Mouse (Mus musculus) retina, adult 2 months (tissue): ENCODE data around the gene Helz.

ENCODE experiments used
- DNase-seq: peaks from one replicate; pipeline ENCODE4 v3.0.0-alpha.2; 2012; ENCODE audit warnings: low read depth, low spot score

The Helz gene

DNA sequence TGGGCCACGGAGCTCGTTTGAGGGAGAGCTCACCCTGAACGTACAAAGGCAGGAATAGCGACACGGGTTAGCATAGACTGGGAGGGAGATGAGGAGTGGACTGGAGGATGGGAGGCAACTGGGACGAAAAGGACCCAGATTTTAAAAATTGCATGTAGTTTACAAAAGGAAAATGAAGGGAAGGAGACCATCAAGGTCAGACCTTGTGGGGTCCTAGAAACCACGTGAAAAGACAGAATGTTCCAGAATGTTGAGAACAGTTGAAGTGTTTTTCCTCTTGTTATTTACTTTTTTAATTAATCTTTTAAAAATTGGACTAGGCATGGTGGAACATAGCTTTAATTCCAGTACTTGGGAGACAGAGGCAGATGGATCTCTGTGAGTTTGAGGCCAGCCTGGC, 173.3 kb downstream of the Helz start:
- DNase-seq: no peak

DNA sequence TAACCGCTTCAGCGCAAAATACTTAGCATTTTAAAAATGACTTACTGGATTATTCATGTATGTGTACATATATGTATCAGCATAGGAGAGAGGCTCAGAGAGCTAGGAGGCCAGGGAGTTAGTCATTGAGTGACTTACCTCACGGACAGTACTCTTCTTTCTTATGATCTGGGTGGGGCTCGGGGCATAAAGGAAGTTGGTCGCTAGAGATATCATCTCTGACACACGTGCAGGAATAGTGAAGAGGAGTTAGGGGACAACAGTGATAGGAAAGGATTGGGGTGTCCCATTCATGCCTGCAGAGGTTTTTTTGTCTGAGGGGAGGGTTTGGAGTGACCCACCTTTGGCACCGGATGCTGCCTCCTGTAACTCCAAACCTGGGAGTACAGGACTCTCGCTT, 176.9 kb downstream of the Helz start:
- DNase-seq: no peak

DNA sequence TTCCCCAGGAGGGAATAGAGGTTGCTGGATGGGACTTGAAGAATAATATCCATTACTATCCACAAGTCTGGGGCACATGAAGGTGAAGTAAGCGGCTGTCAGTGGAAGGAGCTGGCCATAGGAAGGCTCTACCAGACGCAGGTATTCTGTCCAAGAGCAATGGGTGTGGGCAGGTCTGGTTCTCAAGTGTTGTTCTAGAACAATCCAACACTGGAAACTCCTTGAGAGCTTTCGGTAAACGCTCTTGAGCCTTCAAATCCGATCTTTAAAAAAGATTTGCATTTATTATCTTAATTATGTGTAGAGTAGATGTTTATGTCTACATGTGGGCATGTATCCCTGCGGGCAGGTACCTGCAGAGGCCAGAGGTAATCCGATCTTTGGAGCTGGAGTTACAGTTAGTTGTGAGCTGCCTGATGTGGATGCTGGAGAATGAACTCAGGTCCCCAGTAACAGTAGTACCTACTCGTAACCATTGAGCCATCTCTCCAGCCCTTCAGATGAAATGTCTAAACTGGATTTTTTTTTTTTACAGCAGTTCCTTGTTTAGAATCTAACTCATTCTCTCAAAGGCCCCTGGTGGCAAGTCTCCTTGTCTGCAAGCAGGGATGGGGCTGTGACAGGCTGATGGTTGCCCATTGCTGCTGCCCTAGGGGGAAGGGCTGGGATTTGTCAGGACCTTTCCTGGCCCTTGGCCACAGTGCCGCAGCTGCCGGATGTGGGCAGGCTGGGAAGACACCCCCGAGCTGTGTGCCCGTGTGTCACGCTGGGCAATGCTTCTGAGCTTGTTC, 180.5 kb downstream of the Helz start:
- DNase-seq: no peak

DNA sequence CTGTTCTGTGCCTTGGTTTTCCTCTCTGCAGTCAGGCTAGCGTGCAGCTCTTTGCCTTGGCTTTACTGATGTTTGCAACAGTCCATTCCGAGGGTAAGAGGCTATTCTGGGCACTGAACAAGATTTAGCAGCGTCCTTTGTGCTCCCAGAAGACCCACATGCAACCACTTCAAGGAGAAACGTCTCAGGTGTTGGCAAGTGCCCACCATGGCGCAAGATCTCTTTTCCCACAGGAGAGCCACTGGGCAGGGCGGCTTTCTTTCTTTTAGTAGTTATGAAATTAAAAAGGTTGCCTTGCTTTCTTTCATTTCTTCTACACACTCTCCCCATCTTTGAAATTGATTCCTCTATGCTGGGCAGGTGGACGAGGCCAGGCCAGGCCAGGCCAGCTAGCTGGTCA, 181.4 kb downstream of the Helz start:
- no peak for DNase-seq

DNA sequence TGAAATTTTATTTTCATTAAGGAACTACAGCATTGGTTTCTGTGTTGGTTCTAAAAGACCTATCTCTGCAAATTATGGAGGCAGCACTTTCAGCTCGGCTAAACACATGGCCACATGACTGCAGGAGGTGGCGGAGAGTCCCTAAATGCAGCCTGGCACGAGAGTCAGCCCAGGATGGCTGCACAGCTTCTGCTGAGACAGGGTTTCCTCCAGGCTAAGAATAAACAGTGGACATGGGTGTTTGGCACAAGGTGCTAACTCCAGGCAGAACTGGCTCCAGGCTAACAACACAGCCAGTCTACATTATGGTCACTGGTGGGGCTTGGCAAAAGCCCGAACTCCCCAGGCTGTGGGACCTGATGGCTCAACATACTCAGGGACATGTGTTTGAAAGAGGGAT, 183.2 kb downstream of the Helz start:
- DNase-seq: no peak

DNA sequence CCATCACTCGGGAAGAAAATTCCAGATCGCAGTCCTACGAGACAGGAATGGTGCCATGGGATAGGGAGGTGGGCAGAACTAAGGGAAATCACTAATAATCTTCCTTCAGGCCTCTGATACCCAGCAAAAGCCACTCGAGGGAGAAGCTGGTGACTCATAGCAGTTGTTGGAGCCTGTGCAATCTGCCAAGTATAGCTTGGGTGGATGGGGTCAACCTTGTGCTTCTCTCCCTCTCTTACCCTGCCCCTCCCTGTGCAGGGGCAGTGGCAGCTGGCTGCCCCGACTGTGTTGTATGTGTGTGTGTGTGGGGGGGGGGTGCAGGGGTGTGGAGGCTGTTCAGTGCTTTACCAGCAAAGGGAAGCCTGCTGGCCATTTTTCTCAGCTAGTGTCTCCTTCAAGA, 183.8 kb downstream of the Helz start:
- DNase-seq: no peak

DNA sequence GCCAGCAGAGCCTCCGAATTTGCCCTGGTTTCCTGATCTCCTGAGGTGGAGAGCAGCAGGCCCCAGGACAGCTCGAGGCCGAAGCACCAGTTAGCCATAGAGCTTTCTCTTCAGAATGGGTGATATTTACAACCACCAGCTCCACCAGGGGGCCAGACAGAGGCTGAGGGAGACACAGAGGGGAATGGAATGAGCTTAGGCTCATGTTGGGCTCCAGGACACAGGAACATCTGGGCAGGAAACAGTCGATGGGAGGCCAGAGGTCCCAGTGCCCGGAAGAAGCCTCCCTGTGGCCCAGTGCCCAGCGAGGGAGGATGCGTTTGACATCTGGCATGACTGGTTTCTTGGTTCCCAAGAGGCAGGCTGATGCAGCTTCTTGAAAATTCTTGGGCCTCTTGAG, 186.4 kb downstream of the Helz start:
- no peak for DNase-seq

DNA sequence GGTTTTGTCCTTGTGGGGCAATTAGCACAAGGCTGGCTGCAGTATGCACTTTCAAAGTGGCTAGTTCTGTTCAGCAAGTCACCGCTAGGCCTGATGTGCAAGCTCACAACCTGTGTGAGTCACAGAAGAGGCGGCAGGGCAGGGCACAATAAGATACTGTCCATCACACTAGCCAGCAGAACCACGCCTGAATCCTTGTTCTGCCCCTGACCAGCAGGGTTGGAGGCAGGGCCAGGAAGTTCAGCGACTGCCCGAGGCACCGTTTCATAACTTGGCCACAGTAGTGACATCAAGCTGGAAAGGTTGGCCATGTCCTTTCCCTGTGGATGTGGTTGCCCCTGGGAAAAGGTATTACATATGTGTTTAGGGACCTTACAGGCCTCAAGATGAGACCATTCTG, 190.2 kb downstream of the Helz start:
- DNase-seq: no peak

DNA sequence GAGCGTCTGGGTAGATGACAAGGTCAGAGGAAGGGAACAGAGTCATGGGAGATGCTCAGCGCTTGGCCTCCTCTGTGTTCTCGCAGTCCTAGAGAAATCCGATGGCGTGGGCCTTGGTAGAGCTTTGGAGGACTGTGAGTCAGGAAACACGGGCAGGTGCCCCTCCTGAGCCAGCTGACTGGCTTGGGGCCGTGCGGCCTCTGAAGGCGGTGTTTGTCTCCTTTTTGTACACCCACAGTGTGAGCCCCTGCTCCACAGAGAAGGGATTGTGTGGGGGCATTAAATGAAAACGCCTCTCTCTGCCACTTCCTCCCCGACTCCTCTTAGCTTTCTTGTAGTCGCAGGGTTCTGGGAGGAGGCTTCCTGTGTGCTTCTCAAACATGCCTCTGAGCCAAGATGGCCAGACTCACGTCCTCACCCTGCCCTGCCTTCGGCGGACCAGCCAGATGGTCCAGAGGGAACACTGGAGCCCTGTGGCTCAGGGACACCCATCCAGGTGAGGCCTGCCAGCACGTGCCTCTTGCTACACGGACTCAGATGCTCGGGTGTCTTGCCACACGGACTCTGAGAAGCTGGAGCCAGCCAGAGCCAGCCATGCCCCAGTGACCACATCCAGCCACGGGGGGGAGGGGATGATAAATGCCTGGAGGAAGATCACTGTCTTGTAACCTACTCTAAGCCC, 190.8 kb downstream of the Helz start:
- DNase-seq: no peak

DNA sequence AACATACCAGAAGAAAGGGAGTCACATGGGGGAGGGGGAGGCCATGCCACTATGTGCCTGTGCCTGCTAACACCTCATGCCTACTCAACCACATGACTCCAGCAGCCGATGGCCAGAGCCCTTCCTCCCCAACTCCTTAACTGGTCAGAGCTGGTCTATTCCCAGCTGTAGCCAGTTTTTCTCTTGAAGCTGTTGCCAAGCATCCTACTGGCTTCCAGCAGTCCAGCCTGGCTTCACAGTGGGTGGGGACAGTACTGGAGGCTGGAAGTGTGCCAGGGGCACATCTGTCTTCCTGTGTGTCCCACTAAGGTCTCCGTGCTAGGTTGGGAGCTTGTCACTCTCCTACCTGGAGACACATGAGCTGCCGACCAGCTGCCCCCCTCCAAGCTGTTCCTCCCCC, 195.4 kb downstream of the Helz start:
- DNase-seq: no peak
